In the genomic region with DNA sequence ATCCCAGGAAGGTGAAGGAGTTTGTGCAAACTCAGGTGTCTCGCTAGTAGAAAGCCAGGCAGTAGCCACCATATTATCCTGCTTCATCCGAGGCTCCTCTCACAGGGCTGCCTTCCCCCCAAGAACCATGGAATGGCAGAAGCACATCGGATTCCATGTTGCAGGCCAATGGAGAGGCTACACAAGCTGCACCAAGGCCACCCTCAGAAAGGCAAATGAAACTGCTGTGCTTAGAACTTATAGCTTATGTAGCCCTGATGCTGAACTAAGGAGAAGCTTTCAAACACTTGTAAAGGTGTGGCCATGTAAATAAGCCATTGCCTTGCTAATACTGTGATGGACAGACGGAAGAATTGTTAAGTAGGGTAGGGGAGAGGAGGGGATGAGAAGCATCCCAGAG, we compare ENCODE assay signal across 35 mouse cellular contexts.
"Had no signal": no experiment of that assay in that cellular context is flagged by ENCODE, and none has a peak within 500 bp of the region (broad histone marks: within the 10 kb centered on the region; RNA-seq: fewer than 3 reads in every experiment).

No protein-coding gene starts in this region.

- H3K4me2 ChIP-seq: heart, embryonic 11.5 days; heart, embryonic 12.5 days; heart, embryonic 13.5 days; heart, embryonic 15.5 days; hindbrain, embryonic 12.5 days; hindbrain, embryonic 13.5 days; hindbrain, embryonic 14.5 days; hindbrain, embryonic 15.5 days had no signal

- H3K9ac ChIP-seq: heart, embryonic 12.5 days; heart, embryonic 13.5 days; heart, embryonic 15.5 days; hindbrain, embryonic 12.5 days; hindbrain, embryonic 13.5 days; hindbrain, embryonic 14.5 days; hindbrain, embryonic 15.5 days; intestine, embryonic 15.5 days; kidney, embryonic 15.5 days had no signal

- H3K36me3 ChIP-seq: heart, embryonic 10.5 days; heart, embryonic 12.5 days; heart, embryonic 13.5 days; heart, embryonic 15.5 days; hindbrain, embryonic 10.5 days; hindbrain, embryonic 12.5 days; hindbrain, embryonic 13.5 days; hindbrain, embryonic 15.5 days; intestine, embryonic 15.5 days; kidney, embryonic 15.5 days had no signal

- H3K27me3 ChIP-seq: heart, embryonic 12.5 days; heart, embryonic 13.5 days; heart, embryonic 15.5 days; hindbrain, embryonic 12.5 days; hindbrain, embryonic 13.5 days; hindbrain, embryonic 15.5 days; intestine, embryonic 15.5 days; kidney, embryonic 15.5 days had no signal

- H3K4me3 ChIP-seq: heart, embryonic 10.5 days; heart, embryonic 12.5 days; heart, embryonic 13.5 days; heart, embryonic 15.5 days; hindbrain, embryonic 10.5 days; hindbrain, embryonic 12.5 days; hindbrain, embryonic 13.5 days; hindbrain, embryonic 15.5 days; intestine, embryonic 15.5 days; kidney, embryonic 15.5 days; layer of hippocampus, adult 2 months had no signal

- DNase-seq: heart, postnatal 10 days; heart, postnatal 14 days; heart, postnatal 36 days; heart, postnatal 4 days; kidney, adult 11 months; kidney, adult 18-20 months; kidney, adult 2 months; kidney, adult 8-10 months; kidney, adult 9 months; kidney, postnatal 10 days; kidney, postnatal 14 days; kidney, postnatal 25 days; kidney, postnatal 36 days; kidney, postnatal 4 days; layer of hippocampus, adult 9-11 months; layer of hippocampus, postnatal 36 days had no signal

- H3K9me3 ChIP-seq: heart, embryonic 10.5 days; heart, embryonic 12.5 days; heart, embryonic 13.5 days; heart, embryonic 15.5 days; hindbrain, embryonic 10.5 days; hindbrain, embryonic 12.5 days; hindbrain, embryonic 13.5 days; hindbrain, embryonic 15.5 days; intestine, embryonic 15.5 days; kidney, embryonic 15.5 days had no signal

- H3K27ac ChIP-seq: heart, embryonic 10.5 days; heart, embryonic 13.5 days; heart, embryonic 15.5 days; hindbrain, embryonic 10.5 days; hindbrain, embryonic 12.5 days; hindbrain, embryonic 13.5 days; hindbrain, embryonic 14.5 days; hindbrain, embryonic 15.5 days; hindbrain, postnatal 0 days; intestine, embryonic 15.5 days; kidney, embryonic 15.5 days; kidney, postnatal 0 days; layer of hippocampus, adult 2 months had no signal

- ATAC-seq: hindbrain, embryonic 16.5 days; hindbrain, postnatal 0 days; inflammation-experienced regulatory T-cells, adult 6 months; intestine, embryonic 16.5 days; intestine, postnatal 0 days had no signal

- H3K4me1 ChIP-seq: hindbrain, embryonic 10.5 days; hindbrain, embryonic 12.5 days; hindbrain, embryonic 13.5 days; hindbrain, embryonic 15.5 days; intestine, embryonic 15.5 days had no signal
